Mouse (Mus musculus) embryonic facial prominence, embryonic 12.5 days (tissue): ENCODE measurements around the gene Prrc2c. TPM values are rescaled to one million over a fixed set of nuclear protein-coding genes. Genes with fewer than 3 reads are reported as not detected.
"Not testable (repeated sequence)": the region's sequence is repeated elsewhere in the genome, so short reads cannot be mapped to it uniquely, and the experiment has no call there.

Source experiments
- ATAC-seq: fragments of 200-750 bp; cut with Nextera tagmentation; 2 replicates; pipeline ENCODE4 v1.8.0; 2017; ENCODE audit not compliant: insufficient number of reproducible peaks, insufficient read depth, low FRiP score, low TSS enrichment
- H3K27ac ChIP-seq: fragments of 300-500 bp; sonication (generic); 2 replicates; pipeline ENCODE4 v1.5.1; 2016; ENCODE audit warnings: mild to moderate bottlenecking
- H3K27me3 ChIP-seq: fragments of 300-500 bp; sonication (generic); 2 replicates; pipeline ENCODE4 v1.6.1; 2016; ENCODE audit warnings: mild to moderate bottlenecking, moderate library complexity
- H3K36me3 ChIP-seq: fragments of 300-500 bp; sonication (generic); 2 replicates; pipeline ENCODE4 v1.6.1; 2016; ENCODE audit warnings: mild to moderate bottlenecking
- H3K4me1 ChIP-seq: fragments of 300-500 bp; sonication (generic); 2 replicates; pipeline ENCODE4 v1.6.1; 2016
- H3K4me2 ChIP-seq: fragments of 300-500 bp; sonication (generic); replicated peaks from 2 replicates; pipeline ENCODE4 v1.6.1; 2016; ENCODE audit warnings: mild to moderate bottlenecking, moderate library complexity
- H3K4me3 ChIP-seq: fragments of 300-500 bp; sonication (generic); 2 replicates; pipeline ENCODE4 v1.5.1; 2016; ENCODE audit warnings: mild to moderate bottlenecking
- H3K9ac ChIP-seq: fragments of 300-500 bp; sonication (generic); 2 replicates; pipeline ENCODE4 v1.6.1; 2016; ENCODE audit warnings: mild to moderate bottlenecking, moderate library complexity
- H3K9me3 ChIP-seq: fragments of 300-500 bp; sonication (generic); 2 replicates; pipeline ENCODE4 v1.6.1; 2016; ENCODE audit warnings: mild to moderate bottlenecking, moderate library complexity
- WGBS: fragments of 180-500 bp; shearing (Covaris S2); methylation state at CpG from one replicate; pipeline ENCODE4 v1.1.7; 2016; 5-methylcytosine and 5-hydroxymethylcytosine counted together
- microRNA-seq: library from miRNA; unstranded; fragments of <30 nt; microRNA quantifications from one replicate; pipeline ENCODE4, GENCODE M21; 2017
- polyA plus RNA-seq: library from polyadenylated mRNA; unstranded; fragments of >200 nt; fragmentation: Nextera tagmentation; extraction: Ambion mirVana; gene quantifications from 2 replicates; pipeline ENCODE4 v1.2.1, GENCODE M21; 2016

Gene Prrc2c
- polyA plus RNA-seq, 1 experiment from 2014 or later = 179 TPM

- not testable (repeated sequence) for H3K27ac ChIP-seq, H3K9me3 ChIP-seq, ATAC-seq, H3K27me3 ChIP-seq, H3K36me3 ChIP-seq, H3K9ac ChIP-seq, H3K4me2 ChIP-seq, H3K4me3 ChIP-seq, H3K4me1 ChIP-seq
- 24% methylated on average over 1 of the region's 1 CpGs for WGBS
Observed at GRCm38 (mm10) chr1:162635291-162635931, 104.9 kb downstream of the Prrc2c start.

- H3K9ac ChIP-seq, H3K36me3 ChIP-seq, H3K27ac ChIP-seq, H3K4me1 ChIP-seq, H3K4me3 ChIP-seq, H3K27me3 ChIP-seq, H3K4me2 ChIP-seq, ATAC-seq, H3K9me3 ChIP-seq: not testable (repeated sequence)
- 94% methylated on average over 15 of the region's 15 CpGs for WGBS
Observed at GRCm38 (mm10) chr1:162628326-162628725, 112.0 kb downstream of the Prrc2c start.

GRCm38 (mm10) chr1:162627821-162628220 lies 112.5 kb downstream of the Prrc2c start:
- not testable (repeated sequence) for ATAC-seq, H3K36me3 ChIP-seq, H3K27me3 ChIP-seq, H3K4me1 ChIP-seq, H3K9me3 ChIP-seq, H3K4me2 ChIP-seq, H3K4me3 ChIP-seq, H3K27ac ChIP-seq, H3K9ac ChIP-seq
- WGBS = 95% methylated on average over 4 of the region's 4 CpGs

- no peak for ATAC-seq
- Histone ChIP-seq H3K27me3 (no peaks in the 10 kb centered on the region), H3K9me3 (no peaks in the 10 kb centered on the region), H3K36me3 (no peaks in the 10 kb centered on the region), H3K4me3 (no peak overlapping the region), H3K27ac (no peak overlapping the region), H3K4me2 (no peak overlapping the region), H3K9ac (no peak overlapping the region), H3K4me1 (no peaks in the 10 kb centered on the region)
- 73% methylated on average over 7 of the region's 7 CpGs for WGBS
Observed at GRCm38 (mm10) chr1:162625229-162625628, 115.1 kb downstream of the Prrc2c start.

GRCm38 (mm10) chr1:162623895-162624294 lies 116.5 kb downstream of the Prrc2c start:
- H3K9ac ChIP-seq = no peak overlapping the region
- no peak overlapping the region for H3K4me3 ChIP-seq
- no peaks in the 10 kb centered on the region for H3K9me3 ChIP-seq
- no peaks in the 10 kb centered on the region for H3K4me1 ChIP-seq
- H3K27me3 ChIP-seq = no peaks in the 10 kb centered on the region
- 44% methylated on average over 4 of the region's 4 CpGs for whole genome bisulfite sequencing
- H3K4me2 ChIP-seq = no peak overlapping the region
- no peaks in the 10 kb centered on the region for H3K36me3 ChIP-seq
- ATAC-seq = no peak
- H3K27ac ChIP-seq = no peak overlapping the region

Small RNA genes within 50 kb of the gene (microRNA-seq; reads per million reads assigned to microRNA genes)
- not detected for gene Gm27616

Other genes with a start within 250 kb of the Prrc2c start
- gene Mettl13, start 192.0 kb downstream of the Prrc2c start, polyA plus RNA-seq = 30.2 and 32.6 TPM in 2 replicates
- gene Vamp4, start 170.0 kb downstream of the Prrc2c start, polyA plus RNA-seq = 77.0 and 79.8 TPM in 2 replicates
- not detected in 2 replicates for gene Myoc, start 101.4 kb downstream of the Prrc2c start, polyA plus RNA-seq
- not detected in 2 replicates for gene Myocos, start 82.3 kb downstream of the Prrc2c start, polyA plus RNA-seq
- 0.19 and 0.36 TPM in 2 replicates for gene Fmo4, start 73.4 kb upstream of the Prrc2c start, polyA plus RNA-seq
- gene Fmo1, start 126.1 kb upstream of the Prrc2c start, polyA plus RNA-seq = 14.8 and 15.3 TPM in 2 replicates
- gene Fmo2, start 158.2 kb upstream of the Prrc2c start, polyA plus RNA-seq = 0.22 and 0.59 TPM in 2 replicates
- gene Fmo6, start 197.0 kb upstream of the Prrc2c start, polyA plus RNA-seq = 0.15 and 0.39 TPM in 2 replicates
- not detected in 2 replicates for gene Fmo3, start 244.0 kb upstream of the Prrc2c start, polyA plus RNA-seq